Mouse (Mus musculus): Measurements from ENCODE around the gene Ambra1.

DNA sequence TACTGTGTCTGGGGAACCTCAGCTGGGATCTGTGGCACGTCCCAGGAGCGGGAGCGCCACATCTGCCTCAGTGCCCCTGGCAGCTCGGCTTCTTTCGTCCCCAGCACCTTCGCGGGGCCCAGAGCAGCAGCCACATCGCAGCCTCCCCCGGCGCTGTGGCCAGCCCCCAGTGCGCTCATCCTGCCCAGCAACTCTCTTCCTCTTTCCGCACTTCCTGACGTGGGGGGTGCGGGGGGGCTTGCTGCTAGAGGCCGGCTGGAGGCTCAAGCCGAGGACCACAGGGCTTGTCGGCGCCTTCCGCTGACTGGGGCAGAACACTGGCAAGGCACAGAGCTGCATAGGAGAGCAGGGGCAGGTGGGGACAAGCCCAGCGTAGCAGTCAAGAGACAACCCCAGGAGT lies 235.5 kb downstream of the Ambra1 start:
- TF ChIP-seq CTCF (IDR thresholded peaks at IDR 0.05; ENCODE audit: borderline replicate concordance, insufficient read depth, low read depth, low read length) (no peak), POLR2A (IDR thresholded peaks at IDR 0.05; ENCODE audit: borderline replicate concordance, insufficient read depth, low read length) (no peak)
